Mouse (Mus musculus) limb, embryonic 12.5 days (tissue): ENCODE results near the gene Calcoco1. TPM values are rescaled to one million over a fixed set of nuclear protein-coding genes. Genes with fewer than 3 reads are reported as not detected.

Source experiments
- ATAC-seq: fragments of 200-750 bp; cut with Nextera tagmentation; 2 replicates; pipeline ENCODE4 v1.8.0; 2017; ENCODE audit warnings: low read depth, moderate TSS enrichment; ENCODE audit not compliant: insufficient number of reproducible peaks, insufficient read depth, low FRiP score, low TSS enrichment
- H3K27ac ChIP-seq: fragments of 300-500 bp; sonication (generic); 2 replicates; pipeline ENCODE4 v1.5.1; 2016; ENCODE audit warnings: mild to moderate bottlenecking, moderate library complexity
- H3K27me3 ChIP-seq: fragments of 300-500 bp; sonication (generic); 2 replicates; pipeline ENCODE4 v1.6.1; 2016; ENCODE audit warnings: mild to moderate bottlenecking, moderate library complexity
- H3K36me3 ChIP-seq: fragments of 300-500 bp; sonication (generic); 2 replicates; pipeline ENCODE4 v1.6.1; 2016; ENCODE audit warnings: mild to moderate bottlenecking, moderate library complexity
- H3K4me1 ChIP-seq: fragments of 300-500 bp; sonication (generic); replicated peaks from 2 replicates; pipeline ENCODE4 v1.6.1; 2016
- H3K4me2 ChIP-seq: fragments of 300-500 bp; sonication (generic); 2 replicates; pipeline ENCODE4 v1.6.1; 2016; ENCODE audit warnings: mild to moderate bottlenecking, moderate library complexity
- H3K4me3 ChIP-seq: fragments of 300-500 bp; sonication (generic); replicated peaks from 2 replicates; pipeline ENCODE4 v1.5.1; 2016; ENCODE audit warnings: mild to moderate bottlenecking
- H3K9ac ChIP-seq: fragments of 300-500 bp; sonication (generic); replicated peaks from 2 replicates; pipeline ENCODE4 v1.6.1; 2016; ENCODE audit warnings: mild to moderate bottlenecking, moderate library complexity
- H3K9me3 ChIP-seq: fragments of 300-500 bp; sonication (generic); 2 replicates; pipeline ENCODE4 v1.6.1; 2016; ENCODE audit warnings: mild to moderate bottlenecking, moderate library complexity
- WGBS: fragments of 180-500 bp; shearing (Covaris S2); methylation state at CpG from one replicate; pipeline ENCODE4 v1.1.7; 2016; 5-methylcytosine and 5-hydroxymethylcytosine counted together
- polyA plus RNA-seq: library from polyadenylated mRNA; unstranded; fragments of >200 nt; fragmentation: Nextera tagmentation; extraction: Ambion mirVana; gene quantifications from 2 replicates; pipeline ENCODE4 v1.2.1, GENCODE M21; 2016

Gene Calcoco1
- 43.0 and 49.4 TPM in 2 replicates for polyA plus RNA-seq

DNA sequence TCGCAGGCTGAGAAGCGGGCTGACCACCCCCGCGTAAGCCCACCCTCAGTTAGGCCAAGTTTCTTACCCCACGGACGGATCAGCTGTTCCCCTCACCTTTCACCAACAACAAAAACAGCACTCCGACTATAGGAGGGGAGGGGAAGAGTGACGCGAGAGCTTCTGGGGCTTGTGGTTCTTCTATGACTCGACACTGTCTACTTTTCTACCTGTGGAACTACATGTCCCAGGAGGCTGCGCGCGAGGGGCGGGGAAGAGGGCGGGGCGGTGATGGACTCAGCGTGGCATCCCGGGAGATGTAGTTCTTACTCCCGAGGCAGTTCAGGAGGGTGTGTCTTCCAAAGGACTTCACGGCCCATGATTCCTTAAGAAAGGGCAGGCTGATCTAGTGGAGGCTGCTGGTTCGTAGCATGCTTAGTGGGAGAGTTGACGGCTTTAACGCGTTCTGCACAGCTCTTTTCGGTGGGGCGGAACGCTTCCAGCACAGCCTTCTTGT, at the start of gene Calcoco1:
Gene Calcoco1, minus strand, starts transcription at position 199 of the 496 bp plus-strand sequence.
- no peaks in the 10 kb centered on the region for H3K27me3 ChIP-seq
- peak within 1 kb of the TSS; percentile 68 for H3K4me3 ChIP-seq
- H3K4me2 ChIP-seq: peak within 1 kb of the TSS; percentile 73
- peaks cover 17% of the 10 kb centered on the region for H3K4me1 ChIP-seq
- H3K9ac ChIP-seq: peak within 1 kb of the TSS; percentile 72
- peak; percentile 100 for ATAC-seq
- WGBS: under 1% methylated on average over 27 of the region's 27 CpGs
- no peaks in the 10 kb centered on the region for H3K9me3 ChIP-seq
- peak within 1 kb of the TSS; percentile 70 for H3K27ac ChIP-seq
- peaks cover 23% of the 10 kb centered on the region for H3K36me3 ChIP-seq

DNA sequence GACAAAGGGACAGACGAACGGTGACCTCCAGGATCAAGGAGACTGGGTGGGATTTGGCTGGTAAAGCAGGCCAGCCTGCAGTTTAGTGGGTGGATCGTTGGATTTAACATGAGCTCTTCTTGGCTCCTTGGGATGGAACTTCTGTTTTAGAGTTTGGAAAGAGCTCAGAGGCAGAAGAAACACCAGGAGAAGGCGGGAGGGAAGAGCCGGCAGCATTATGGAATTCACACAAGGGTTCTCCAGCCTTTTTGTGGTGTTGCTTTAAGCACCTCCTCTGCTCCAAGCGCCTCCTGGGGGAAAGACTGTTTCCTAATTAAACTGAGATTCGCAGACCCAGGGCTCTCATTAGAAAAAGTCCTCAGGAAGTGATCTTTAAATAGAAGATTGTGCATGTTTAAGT, 48.9 kb upstream of the Calcoco1 start:
- no peaks in the 10 kb centered on the region for H3K9me3 ChIP-seq
- peaks cover 3% of the 10 kb centered on the region; the same call in 1 of the 2 replicates for H3K27me3 ChIP-seq
- H3K4me3 ChIP-seq: no peak overlapping the region
- no peaks in the 10 kb centered on the region for H3K36me3 ChIP-seq
- no peak overlapping the region for H3K9ac ChIP-seq
- no peak overlapping the region for H3K4me2 ChIP-seq
- no peak overlapping the region for H3K27ac ChIP-seq
- no peak for ATAC-seq
- 43% methylated on average over 7 of the region's 7 CpGs for WGBS
- H3K4me1 ChIP-seq: peaks cover 7% of the 10 kb centered on the region

DNA sequence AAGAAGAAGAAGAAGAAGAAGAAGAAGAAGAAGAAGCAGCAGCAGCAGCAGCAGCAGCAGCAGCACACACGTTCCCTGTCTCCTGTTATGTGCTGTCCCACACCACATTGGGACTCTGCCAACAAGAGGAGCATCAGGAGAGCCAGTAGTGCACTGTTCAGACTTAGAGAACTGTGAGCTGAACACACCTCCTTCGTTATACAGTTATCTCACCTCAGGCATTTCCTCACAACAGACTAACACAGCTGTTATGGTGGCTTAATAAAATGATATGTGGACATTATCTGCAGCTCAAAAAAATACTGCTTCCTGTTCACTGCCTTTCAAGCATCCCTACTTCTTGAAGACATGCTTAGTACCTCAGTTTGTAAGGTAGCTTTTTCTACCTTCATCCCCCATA, 43.2 kb upstream of the Calcoco1 start:
- Histone ChIP-seq H3K27ac (no peak overlapping the region), H3K9me3 (no peaks in the 10 kb centered on the region), H3K4me3 (no peak overlapping the region), H3K27me3 (peaks cover 16% of the 10 kb centered on the region), H3K4me2 (no peak overlapping the region), H3K4me1 (peaks cover 2% of the 10 kb centered on the region; the same call in 1 of the 2 replicates), H3K9ac (no peak overlapping the region), H3K36me3 (no peaks in the 10 kb centered on the region)
- WGBS: 45% methylated on average over 2 of the region's 2 CpGs
- no peak for ATAC-seq

DNA sequence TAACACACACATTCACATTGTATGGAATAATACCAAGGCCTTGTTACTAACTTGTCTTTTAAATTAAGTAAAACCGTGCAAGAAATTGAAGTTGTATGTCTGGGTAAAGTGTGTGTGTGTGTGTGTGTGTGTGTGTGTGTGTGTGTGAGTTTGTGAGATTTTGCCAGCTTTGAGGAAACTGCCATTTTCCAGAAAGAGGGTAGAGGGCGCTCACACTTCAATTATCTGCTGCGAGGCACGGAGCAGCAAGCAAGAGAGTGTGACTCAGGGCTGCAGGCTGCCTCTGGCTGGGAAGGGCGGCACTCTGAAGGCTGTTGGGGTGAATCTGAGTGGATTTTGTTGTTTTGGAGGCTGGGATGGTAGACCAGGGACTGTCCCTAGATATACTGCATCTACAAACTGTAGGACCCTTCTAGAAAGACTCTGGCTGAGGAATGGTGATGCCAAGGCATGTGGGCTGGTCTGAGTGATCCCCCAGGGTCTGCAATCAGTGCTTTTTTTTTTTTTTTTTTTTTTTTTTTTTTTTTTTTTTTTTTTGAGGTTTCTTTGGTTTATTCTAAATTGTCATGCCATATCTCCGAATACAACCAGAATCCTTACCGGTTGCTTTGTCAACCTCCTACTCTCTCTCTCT, 39.9 kb upstream of the Calcoco1 start:
- H3K27me3 ChIP-seq: peaks cover 14% of the 10 kb centered on the region
- no peaks in the 10 kb centered on the region for H3K36me3 ChIP-seq
- H3K9me3 ChIP-seq: no peaks in the 10 kb centered on the region
- peak; percentile 76; the same call in 1 of the 2 replicates for ATAC-seq
- peaks cover 2% of the 10 kb centered on the region; the same call in 1 of the 2 replicates for H3K4me1 ChIP-seq
- no peak overlapping the region for H3K4me3 ChIP-seq
- no peak overlapping the region for H3K9ac ChIP-seq
- no peak overlapping the region for H3K27ac ChIP-seq
- no peak overlapping the region for H3K4me2 ChIP-seq
- 19% methylated on average over 7 of the region's 7 CpGs for WGBS

DNA sequence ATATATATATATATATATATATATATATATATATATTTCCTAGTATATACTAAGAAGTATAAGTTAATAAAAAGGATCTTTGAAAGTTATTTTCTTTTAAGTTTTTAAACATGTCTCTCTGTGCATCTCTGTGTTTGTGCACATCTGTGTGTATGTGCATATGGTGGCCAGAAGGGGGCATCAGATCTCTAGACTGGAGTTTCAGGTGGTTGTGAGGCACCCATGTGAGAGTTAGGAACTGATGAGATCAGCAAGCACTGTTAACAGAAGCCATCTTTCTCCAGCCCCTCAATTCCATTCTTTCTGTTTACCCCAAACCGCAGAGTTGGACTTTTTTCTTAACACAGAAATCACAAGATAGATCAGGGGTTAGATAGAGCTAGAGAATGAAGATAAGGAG, 35.7 kb upstream of the Calcoco1 start:
- Histone ChIP-seq H3K27ac (no peak overlapping the region), H3K9me3 (no peaks in the 10 kb centered on the region), H3K27me3 (peaks cover 4% of the 10 kb centered on the region), H3K4me2 (no peak overlapping the region), H3K9ac (no peak overlapping the region), H3K36me3 (no peaks in the 10 kb centered on the region), H3K4me1 (peaks cover 32% of the 10 kb centered on the region), H3K4me3 (no peak overlapping the region)
- WGBS: 100% methylated on average over 1 of the region's 1 CpGs
- no peak for ATAC-seq

DNA sequence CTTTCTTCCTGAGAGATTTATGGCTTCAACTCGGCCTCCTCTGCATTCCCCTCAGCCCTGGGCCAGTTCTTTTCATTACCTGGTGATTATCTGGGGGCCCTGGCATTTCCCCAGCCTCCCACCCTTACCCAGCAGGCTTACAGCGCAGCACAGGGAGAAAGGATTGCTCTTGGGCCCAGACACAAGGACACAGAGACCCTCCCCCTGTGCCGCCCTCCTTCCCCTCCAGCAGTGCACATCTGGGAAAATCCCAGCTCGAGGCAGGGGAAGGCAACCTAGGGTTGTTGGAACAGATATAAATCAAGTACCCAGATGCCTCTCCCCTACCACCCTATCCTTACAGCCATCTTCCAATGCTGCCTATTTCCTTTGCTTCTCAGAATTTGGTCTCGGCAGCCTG, 33.1 kb upstream of the Calcoco1 start:
- Histone ChIP-seq H3K9me3 (no peaks in the 10 kb centered on the region), H3K4me2 (no peak overlapping the region), H3K36me3 (no peaks in the 10 kb centered on the region), H3K4me1 (peaks cover 53% of the 10 kb centered on the region), H3K27ac (0 out of 2 replicates have a peak overlapping the region, but pooled peaks have one; percentile 30), H3K4me3 (no peak overlapping the region), H3K27me3 (no peaks in the 10 kb centered on the region; the same call in 1 of the 2 replicates), H3K9ac (no peak overlapping the region)
- peak; percentile 56; the same call in 1 of the 2 replicates for ATAC-seq
- 22% methylated on average over 5 of the region's 5 CpGs for WGBS

DNA sequence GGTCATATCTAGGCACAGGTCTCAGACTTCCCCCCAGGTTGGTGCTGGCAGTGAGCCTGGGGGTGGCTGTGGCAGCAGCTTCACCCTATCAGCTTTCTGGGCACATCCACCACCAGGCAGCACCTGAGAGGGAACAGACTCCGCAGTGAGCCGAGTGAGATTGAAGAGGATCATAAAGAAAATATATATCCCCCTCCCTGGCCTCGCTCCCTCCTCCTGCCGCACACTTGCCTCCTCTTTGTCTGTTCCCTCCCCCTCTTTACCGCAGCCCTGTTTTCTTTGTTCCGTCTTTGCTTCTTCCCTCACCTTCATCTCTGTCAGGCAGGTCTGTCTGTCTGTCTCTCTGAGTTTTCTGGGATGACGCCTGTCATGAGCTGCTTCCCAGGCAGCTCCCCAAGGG, 32.4 kb upstream of the Calcoco1 start:
- Histone ChIP-seq H3K9me3 (no peaks in the 10 kb centered on the region), H3K9ac (no peak overlapping the region), H3K27ac (peak overlapping the region; percentile 54; the same call in 1 of the 2 replicates), H3K27me3 (no peaks in the 10 kb centered on the region; the same call in 1 of the 2 replicates), H3K4me2 (0 out of 2 replicates have a peak overlapping the region, but pooled peaks have one; percentile 2), H3K36me3 (no peaks in the 10 kb centered on the region), H3K4me3 (no peak overlapping the region), H3K4me1 (peaks cover 60% of the 10 kb centered on the region)
- 23% methylated on average over 7 of the region's 7 CpGs for WGBS
- no peak for ATAC-seq

DNA sequence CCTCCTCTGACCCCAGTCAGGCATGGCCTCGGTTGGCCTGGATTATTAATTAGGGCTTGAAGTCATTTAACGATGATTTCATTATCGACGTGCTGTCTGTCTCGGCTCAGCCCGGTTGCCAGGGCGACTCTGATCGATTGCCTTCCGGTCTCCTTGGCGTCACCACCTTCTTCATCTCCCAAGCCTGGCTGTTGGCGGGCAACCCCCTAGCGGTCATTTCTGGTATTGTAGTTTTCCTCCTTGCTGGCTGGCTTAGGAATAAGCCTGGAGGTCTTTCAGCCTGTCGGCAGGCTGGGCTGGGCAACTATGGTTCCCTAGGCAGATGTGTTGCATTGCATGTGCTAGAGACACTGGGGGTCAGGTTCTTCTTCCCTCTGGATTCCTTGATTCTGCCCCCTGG, 31.2 kb upstream of the Calcoco1 start:
- H3K27me3 ChIP-seq: peaks cover 9% of the 10 kb centered on the region
- no peak overlapping the region for H3K9ac ChIP-seq
- H3K27ac ChIP-seq: 0 out of 2 replicates have a peak overlapping the region, but pooled peaks have one; percentile 47
- 3% methylated on average over 13 of the region's 13 CpGs for WGBS
- peaks cover 70% of the 10 kb centered on the region for H3K4me1 ChIP-seq
- no peaks in the 10 kb centered on the region for H3K9me3 ChIP-seq
- no peak overlapping the region for H3K4me3 ChIP-seq
- no peaks in the 10 kb centered on the region for H3K36me3 ChIP-seq
- no peak for ATAC-seq
- peak overlapping the region; percentile 23 for H3K4me2 ChIP-seq

DNA sequence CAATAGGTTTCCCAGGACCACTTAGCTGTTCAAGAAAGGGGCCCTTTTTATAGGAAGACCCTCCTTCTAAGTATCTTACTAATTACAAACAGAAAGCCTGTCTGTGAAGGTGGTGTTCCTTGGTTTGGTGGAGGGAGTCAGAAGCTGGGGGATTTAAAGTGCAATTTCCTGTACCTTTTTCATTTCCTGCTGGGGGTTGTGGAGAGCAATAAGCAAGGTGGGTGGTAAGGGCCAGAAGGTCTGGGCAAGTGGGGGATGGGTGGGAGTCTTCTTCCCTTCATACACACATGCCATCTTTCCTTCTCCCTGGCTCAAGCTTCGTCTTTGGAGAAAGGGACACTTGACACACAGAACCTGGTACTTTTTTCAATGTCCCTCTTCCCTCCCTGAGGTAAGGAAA, 30.2 kb upstream of the Calcoco1 start:
- no peak overlapping the region for H3K4me2 ChIP-seq
- WGBS: 11% methylated on average over 1 of the region's 1 CpGs
- H3K27me3 ChIP-seq: peaks cover 15% of the 10 kb centered on the region
- H3K4me1 ChIP-seq: peaks cover 80% of the 10 kb centered on the region
- H3K4me3 ChIP-seq: no peak overlapping the region
- H3K9me3 ChIP-seq: no peaks in the 10 kb centered on the region
- ATAC-seq: no peak
- H3K36me3 ChIP-seq: no peaks in the 10 kb centered on the region
- H3K9ac ChIP-seq: no peak overlapping the region
- H3K27ac ChIP-seq: peak overlapping the region; percentile 32

DNA sequence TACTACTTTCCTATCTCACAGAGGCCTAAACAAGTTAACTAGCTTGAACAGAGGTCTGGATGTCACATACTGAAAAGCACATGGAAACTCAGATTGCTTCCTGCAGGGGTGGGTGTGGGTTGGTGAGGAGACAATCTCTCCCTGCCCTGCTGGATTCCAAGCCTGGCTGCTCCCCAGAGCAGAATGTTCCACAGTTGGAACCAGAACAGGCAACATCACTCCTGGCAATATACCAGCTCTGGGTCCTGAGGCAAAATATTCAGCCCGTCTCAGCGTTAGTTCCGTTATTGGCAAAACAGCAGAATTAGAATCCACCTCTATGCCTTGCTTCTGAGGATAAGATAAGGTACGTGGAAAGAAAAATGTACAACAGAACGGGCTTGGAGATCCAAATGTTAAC, 28.3 kb upstream of the Calcoco1 start:
- Histone ChIP-seq H3K4me1 (peaks cover 84% of the 10 kb centered on the region), H3K4me2 (no peak overlapping the region), H3K36me3 (no peaks in the 10 kb centered on the region), H3K27me3 (peaks cover 35% of the 10 kb centered on the region), H3K9ac (no peak overlapping the region), H3K4me3 (no peak overlapping the region), H3K9me3 (no peaks in the 10 kb centered on the region), H3K27ac (no peak overlapping the region)
- WGBS: 63% methylated on average over 5 of the region's 5 CpGs
- no peak for ATAC-seq

DNA sequence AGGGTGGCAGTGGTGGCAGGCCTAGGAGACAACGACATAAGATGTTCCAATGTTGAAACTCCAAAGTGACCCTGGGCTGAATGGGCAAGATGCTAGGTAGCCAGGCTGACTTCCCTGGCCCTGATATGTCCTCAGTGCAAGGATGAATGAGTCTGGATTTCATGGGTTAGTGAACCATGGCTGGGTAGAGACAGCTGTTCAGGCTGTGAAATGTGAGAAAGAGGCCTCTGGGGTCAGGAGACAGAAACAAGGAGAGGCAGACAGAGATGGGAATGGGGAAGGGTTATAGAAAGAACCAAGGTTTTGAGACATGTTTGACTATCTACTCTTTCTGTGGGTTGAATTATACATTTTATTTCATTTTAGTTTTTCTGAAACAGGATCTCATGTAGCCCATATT, 27.1 kb upstream of the Calcoco1 start:
- no peak overlapping the region for H3K4me3 ChIP-seq
- WGBS: 87% methylated on average over 1 of the region's 1 CpGs
- no peak overlapping the region for H3K4me2 ChIP-seq
- H3K27ac ChIP-seq: no peak overlapping the region
- H3K27me3 ChIP-seq: peaks cover 46% of the 10 kb centered on the region
- no peak for ATAC-seq
- no peak overlapping the region for H3K9ac ChIP-seq
- H3K36me3 ChIP-seq: no peaks in the 10 kb centered on the region
- H3K9me3 ChIP-seq: no peaks in the 10 kb centered on the region
- H3K4me1 ChIP-seq: peaks cover 81% of the 10 kb centered on the region
